Mouse (Mus musculus) spleen, postnatal 14 days (tissue): Measurements from ENCODE around the gene Cypt12.

Experiments used
- DNase-seq, 2 experiments: peaks; one replicate each; pipeline ENCODE4 v3.0.0; 2021 to 2022; ENCODE audit warnings: low spot score in 2 of 2

The Cypt12 gene

DNA sequence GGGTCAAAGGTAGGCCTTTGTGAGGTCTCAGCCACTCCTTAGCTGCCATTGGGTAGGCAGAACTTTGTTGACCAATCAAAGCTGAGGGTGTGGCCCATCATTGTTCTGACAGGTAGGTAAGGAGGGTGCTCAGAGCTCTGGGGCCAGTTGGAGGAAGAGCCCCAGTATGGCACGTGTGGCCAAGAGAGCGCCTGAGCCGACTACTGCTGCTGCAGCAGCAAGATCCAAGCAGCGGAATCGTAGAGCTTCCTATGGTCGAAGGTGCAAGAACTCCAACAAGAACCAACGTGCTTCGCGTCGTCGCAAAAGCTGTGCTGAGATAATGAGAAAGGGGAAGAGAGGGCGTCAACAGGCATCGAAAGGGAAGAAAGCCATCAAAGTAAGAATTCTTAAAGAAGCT is at the start of gene Cypt12:
Cypt12 (plus strand) TSS at position 112 of the 400 bp plus-strand sequence.
- DNase-seq: no peak

DNA sequence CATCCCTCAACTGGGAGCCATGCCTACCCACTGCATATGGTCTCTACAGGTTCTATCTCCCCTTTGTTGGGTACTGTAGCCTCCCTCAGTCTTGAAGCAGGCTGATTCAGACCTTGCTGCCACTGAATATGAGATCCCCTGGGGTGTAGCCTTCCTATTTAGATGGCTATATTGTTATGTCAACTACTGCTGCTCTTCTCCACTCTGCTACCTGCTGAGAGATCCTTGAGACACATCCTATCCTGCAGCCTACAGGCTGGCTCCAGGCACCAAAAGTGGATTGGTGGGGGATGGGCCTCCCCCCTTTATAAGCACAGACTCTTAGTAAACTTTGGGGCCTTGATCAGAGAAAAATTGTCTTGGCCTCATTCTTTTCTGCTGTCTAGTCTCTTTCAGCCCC is 34.4 kb upstream of the Cypt12 start:
- no peak for DNase-seq

DNA sequence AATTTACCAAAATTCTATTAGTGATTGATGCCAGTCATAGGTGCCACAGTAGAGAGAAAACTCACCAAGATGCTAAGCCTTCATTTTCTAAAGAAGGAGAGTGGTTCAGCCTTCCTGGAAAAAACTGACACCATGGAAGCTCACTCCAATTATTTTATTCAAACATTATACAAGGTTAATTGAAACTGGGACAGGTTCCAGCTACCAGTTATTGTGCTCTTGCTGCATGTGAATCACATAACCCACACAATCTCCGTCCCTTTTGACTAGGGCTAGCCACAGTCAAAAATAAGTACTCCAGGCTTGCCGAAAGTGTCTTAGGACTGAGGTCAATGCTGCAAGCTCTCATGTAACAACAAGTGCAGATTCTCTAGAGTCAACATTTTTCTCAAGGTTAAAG is 8.0 kb upstream of the Cypt12 start:
- no peak for DNase-seq
